Mouse (Mus musculus) stomach, postnatal 0 days (tissue): ENCODE results near the gene Anp32a. TPM values are rescaled to one million over a fixed set of nuclear protein-coding genes. Genes with fewer than 3 reads are reported as not detected.

Experiments used
- ATAC-seq: fragments of 200-750 bp; cut with Nextera tagmentation; 2 replicates; pipeline ENCODE4 v1.8.0; 2017; ENCODE audit not compliant: low FRiP score, low TSS enrichment
- DNase-seq: peaks from one replicate; pipeline ENCODE4 v3.0.0-alpha.2; 2016; ENCODE audit warnings: low spot score
- H3K27ac ChIP-seq: fragments of 300-500 bp; sonication (generic); replicated peaks from 2 replicates; pipeline ENCODE4 v1.5.1; 2014; ENCODE audit warnings: mild to moderate bottlenecking, control low read depth
- H3K27me3 ChIP-seq: fragments of 300-500 bp; sonication (generic); 2 replicates; pipeline ENCODE4 v1.6.1; 2014; ENCODE audit warnings: low read length; ENCODE audit not compliant: control insufficient read depth, insufficient read depth
- H3K36me3 ChIP-seq: fragments of 300-500 bp; sonication (generic); 2 replicates; pipeline ENCODE4 v1.6.1; 2014; ENCODE audit warnings: low read length, mixed read lengths; ENCODE audit not compliant: control insufficient read depth, insufficient read depth
- H3K4me1 ChIP-seq: fragments of 300-500 bp; sonication (generic); replicated peaks from 2 replicates; pipeline ENCODE4 v1.6.1; 2014; ENCODE audit warnings: antibody characterized with exemption; ENCODE audit not compliant: control insufficient read depth, insufficient read depth
- H3K4me2 ChIP-seq: fragments of 300-500 bp; sonication (generic); replicated peaks from 2 replicates; pipeline ENCODE4 v1.6.1; 2014; ENCODE audit warnings: low read depth, mild to moderate bottlenecking, control low read depth, moderate library complexity
- H3K4me3 ChIP-seq: fragments of 300-500 bp; sonication (generic); 2 replicates; pipeline ENCODE4 v1.5.1; 2014; ENCODE audit warnings: low read depth, low read length, control low read depth
- H3K9ac ChIP-seq: fragments of 300-500 bp; sonication (generic); 2 replicates; pipeline ENCODE4 v1.6.1; 2014; ENCODE audit warnings: mild to moderate bottlenecking, low read length, control low read depth, mixed read lengths
- H3K9me3 ChIP-seq: fragments of 300-500 bp; sonication (generic); 2 replicates; pipeline ENCODE4 v1.6.1; 2016; ENCODE audit warnings: low read length; ENCODE audit not compliant: control insufficient read depth
- CTCF ChIP-seq: IDR thresholded peaks from 2 replicates; pipeline ENCODE4 v1.5.1; 2016; ENCODE audit warnings: antibody characterized with exemption, low read depth, mild to moderate bottlenecking, moderate library complexity
- EP300 ChIP-seq: optimal IDR thresholded peaks from 2 replicates; pipeline ENCODE3; 2016; ENCODE audit warnings: antibody characterized with exemption
- WGBS: fragments of 180-500 bp; shearing (Covaris S2); extraction: QIAGEN DNeasy Blood & Tissue Kit; methylation state at CpG from one replicate; pipeline ENCODE4 v1.1.7; 2014; 5-methylcytosine and 5-hydroxymethylcytosine counted together
- polyA plus RNA-seq: library from polyadenylated mRNA; unstranded; fragments of >200 nt; fragmentation: Nextera tagmentation; extraction: Ambion mirVana; gene quantifications from 2 replicates; pipeline ENCODE4 v1.2.1, GENCODE M21; 2015

The Anp32a gene
- polyA plus RNA-seq, 1 experiment from 2014 or later: 89.9 TPM

DNA sequence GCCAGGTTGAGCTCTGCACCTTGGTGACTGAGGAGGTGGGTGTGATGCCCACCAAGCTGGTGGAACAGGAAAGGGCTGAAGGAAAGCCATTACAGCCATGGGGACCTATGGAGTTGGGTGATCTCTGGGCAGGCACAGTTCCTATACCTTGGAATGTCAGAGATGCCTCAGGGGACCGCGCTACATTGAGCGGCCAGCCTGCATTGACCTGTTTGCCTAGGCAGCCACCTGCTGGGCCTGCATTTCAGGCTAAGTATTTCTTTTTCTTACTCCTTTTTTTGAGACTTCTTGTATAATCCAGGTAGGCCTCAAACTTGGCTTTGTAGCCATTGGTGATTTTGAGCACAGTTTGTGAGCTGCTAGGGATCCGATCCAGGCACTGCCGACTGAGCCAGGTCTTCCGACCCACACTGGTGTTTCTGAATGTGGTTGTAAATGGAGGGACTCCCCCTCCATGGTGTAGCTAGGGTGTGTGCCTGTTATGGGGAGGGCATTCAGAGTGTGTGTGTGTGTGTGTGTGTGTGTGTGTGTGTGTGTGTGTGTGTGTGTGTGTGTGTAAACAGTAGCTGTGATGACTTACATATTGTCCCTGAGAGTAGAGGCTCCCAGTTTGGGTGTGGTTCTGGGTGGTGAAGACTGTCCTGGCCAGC lies 27.3 kb downstream of the Anp32a start:
- 0 out of 2 replicates have a peak, but pooled peaks have one; percentile 26 for TF ChIP-seq CTCF
- TF ChIP-seq EP300: no peak
- no peaks in the 10 kb centered on the region for H3K9me3 ChIP-seq
- no peak overlapping the region for H3K4me3 ChIP-seq
- H3K9ac ChIP-seq: no peak overlapping the region
- H3K4me2 ChIP-seq: no peak overlapping the region
- H3K4me1 ChIP-seq: peaks cover 15% of the 10 kb centered on the region
- DNase-seq (no peak), ATAC-seq (peak; percentile 6; the same call in 1 of the 2 replicates)
- H3K36me3 ChIP-seq: peaks cover under 1% of the 10 kb centered on the region; the same call in 1 of the 2 replicates
- H3K27me3 ChIP-seq: no peaks in the 10 kb centered on the region
- peak overlapping the region; percentile 65 for H3K27ac ChIP-seq
- WGBS: 66% methylated on average over 6 of the region's 6 CpGs

DNA sequence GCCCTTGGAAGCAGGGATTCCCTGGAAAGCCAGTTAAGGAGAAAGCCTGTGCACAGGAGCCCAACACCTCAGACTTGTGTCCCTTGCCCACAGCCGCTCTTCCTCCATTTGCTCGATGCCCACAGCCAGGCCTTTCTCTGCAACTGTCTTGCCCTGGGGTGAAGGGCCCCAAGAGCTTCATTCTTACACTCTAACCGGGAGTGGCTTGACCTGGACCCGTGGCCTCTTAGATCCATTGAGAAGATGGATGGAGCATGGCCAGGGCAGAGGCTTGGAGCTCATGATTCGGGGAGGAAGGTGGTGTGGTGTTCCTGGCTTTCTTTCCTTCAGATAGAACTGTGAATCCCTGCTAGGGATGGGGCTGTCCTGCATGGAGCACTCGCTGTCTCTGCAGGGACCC lies 28.1 kb downstream of the Anp32a start:
- WGBS: 63% methylated on average over 6 of the region's 6 CpGs
- Histone ChIP-seq H3K9ac (no peak overlapping the region), H3K27ac (no peak overlapping the region), H3K27me3 (no peaks in the 10 kb centered on the region), H3K9me3 (no peaks in the 10 kb centered on the region), H3K36me3 (peaks cover 2% of the 10 kb centered on the region; the same call in 1 of the 2 replicates), H3K4me1 (peaks cover 11% of the 10 kb centered on the region), H3K4me3 (no peak overlapping the region), H3K4me2 (no peak overlapping the region)
- no peak for ATAC-seq
- DNase-seq: no peak
- TF ChIP-seq EP300 (no peak), CTCF (no peak)

GRCm38 (mm10) chr9:62370186-62370585 lies 29.1 kb downstream of the Anp32a start:
- Histone ChIP-seq H3K27ac (no peak overlapping the region), H3K4me1 (peaks cover 11% of the 10 kb centered on the region), H3K9ac (no peak overlapping the region), H3K4me2 (no peak overlapping the region), H3K27me3 (no peaks in the 10 kb centered on the region), H3K4me3 (no peak overlapping the region), H3K9me3 (no peaks in the 10 kb centered on the region), H3K36me3 (peaks cover 2% of the 10 kb centered on the region; the same call in 1 of the 2 replicates)
- ATAC-seq (no peak), DNase-seq (no peak)
- no peak for TF ChIP-seq CTCF
- no peak for TF ChIP-seq EP300
- WGBS: 63% methylated on average over 9 of the region's 9 CpGs

GRCm38 (mm10) chr9:62370648-62371280 lies 29.7 kb downstream of the Anp32a start:
- 56% methylated on average over 6 of the region's 6 CpGs for WGBS
- ATAC-seq: no peak
- peaks cover 2% of the 10 kb centered on the region; the same call in 1 of the 2 replicates for H3K36me3 ChIP-seq

DNA sequence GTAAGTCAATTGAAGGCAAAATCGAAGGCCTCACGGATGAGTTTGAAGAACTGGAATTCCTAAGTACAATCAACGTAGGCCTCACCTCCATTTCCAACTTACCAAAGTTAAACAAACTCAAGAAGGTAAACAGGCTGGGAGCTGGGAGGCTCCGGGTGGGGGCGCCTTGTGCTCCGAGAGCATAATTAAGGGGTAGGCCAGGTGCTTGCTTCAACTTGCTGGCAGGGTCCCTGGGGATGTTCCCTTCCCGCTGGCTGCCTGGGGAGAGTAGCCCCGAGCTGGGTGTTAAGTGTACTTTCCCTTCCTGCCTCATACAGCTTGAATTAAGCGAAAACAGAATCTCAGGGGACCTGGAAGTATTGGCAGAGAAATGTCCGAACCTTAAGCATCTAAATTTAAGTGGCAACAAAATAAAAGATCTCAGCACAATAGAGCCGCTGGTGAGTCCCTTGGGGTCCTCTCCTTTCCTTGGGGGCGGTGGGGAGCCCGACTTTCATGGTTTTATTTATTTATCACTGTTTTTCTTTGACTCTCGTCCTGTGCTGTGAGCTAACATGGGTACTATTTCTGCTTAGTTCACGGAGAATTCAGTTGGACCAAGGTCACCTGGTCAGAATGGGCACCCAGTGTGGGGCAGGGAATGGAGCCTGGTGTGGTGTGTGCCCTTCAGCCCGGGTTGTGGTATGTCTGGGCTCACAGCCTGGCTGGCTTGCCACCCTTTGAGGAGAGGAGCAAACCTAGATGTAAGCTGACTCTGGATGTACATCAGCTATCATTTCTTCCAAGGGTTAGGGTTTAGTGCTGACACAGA lies 30.9 kb downstream of the Anp32a start:
- Histone ChIP-seq H3K4me3 (no peak overlapping the region), H3K4me2 (no peak overlapping the region), H3K36me3 (peaks cover 2% of the 10 kb centered on the region; the same call in 1 of the 2 replicates), H3K27ac (peak overlapping the region; percentile 40; the same call in 1 of the 2 replicates), H3K9ac (no peak overlapping the region), H3K9me3 (no peaks in the 10 kb centered on the region), H3K27me3 (no peaks in the 10 kb centered on the region), H3K4me1 (peaks cover 4% of the 10 kb centered on the region)
- no peak for ATAC-seq
- no peak for DNase-seq
- WGBS: 56% methylated on average over 16 of the region's 16 CpGs
- no peak for TF ChIP-seq EP300
- TF ChIP-seq CTCF: no peak

More at GRCm38 (mm10) chr9:62370648-62371280, 29.7 kb downstream of the Anp32a start:
- Histone ChIP-seq H3K4me2 (no peak overlapping the region), H3K9me3 (no peaks in the 10 kb centered on the region), H3K4me3 (no peak overlapping the region), H3K9ac (no peak overlapping the region), H3K27me3 (no peaks in the 10 kb centered on the region), H3K27ac (no peak overlapping the region), H3K4me1 (peaks cover 11% of the 10 kb centered on the region)
- no peak for TF ChIP-seq EP300
- peak; percentile 29 for TF ChIP-seq CTCF
- no peak for DNase-seq
